Mouse (Mus musculus) ES-Bruce4 (cell line): ENCODE data around the gene Trub1.
A peak's percentile ranks its signal among the peaks of the same experiment; 100 is the strongest.

ENCODE experiments used
- CTCF ChIP-seq: IDR thresholded peaks from one replicate; pipeline ENCODE4 v1.8.1; 2011; ENCODE audit warnings: low read depth, low read length
- EP300 ChIP-seq: IDR thresholded peaks from 2 replicates; pipeline ENCODE4 v1.6.1; 2011; ENCODE audit warnings: low read depth, low read length; ENCODE audit not compliant: insufficient read depth
- POLR2A ChIP-seq: IDR thresholded peaks from one replicate; pipeline ENCODE4 v1.8.1; 2011; ENCODE audit warnings: low read length; ENCODE audit not compliant: insufficient read depth

- TF ChIP-seq CTCF = peak; percentile 75
- no peak for TF ChIP-seq POLR2A
- TF ChIP-seq EP300 = no peak
Observed at GRCm38 (mm10) chr19:57482815-57483214, 30.1 kb downstream of the Trub1 start.
